Mouse (Mus musculus): ENCODE measurements around the gene Kdm2b.

Kdm2b gene

GRCm38 (mm10) chr5:122849521-122850318 is 139.9 kb downstream of the Kdm2b start, which contains the start of gene Rnf34:
Gene Rnf34 (plus strand): TSS chr5:122850048.
- peak; percentile 76 to 96 for DNase-seq (ENCODE audit: low spot score in 2 of 2)

GRCm38 (mm10) chr5:122843799-122844198 is 145.8 kb downstream of the Kdm2b start:
- DNase-seq (ENCODE audit: low spot score in 2 of 2) = no peak

- no peak for DNase-seq (ENCODE audit: low spot score in 2 of 2)
These were observed 148.5 kb downstream of the Kdm2b start for GRCm38 (mm10) chr5:122841126-122841525.

GRCm38 (mm10) chr5:122832996-122833395 is 156.6 kb downstream of the Kdm2b start:
- DNase-seq (ENCODE audit: low spot score in 2 of 2) = no peak

GRCm38 (mm10) chr5:122832536-122832935 is 157.1 kb downstream of the Kdm2b start:
- DNase-seq (ENCODE audit: low spot score in 2 of 2) = no peak

- DNase-seq (ENCODE audit: low spot score in 2 of 2) = no peak
These were observed 164.5 kb downstream of the Kdm2b start for GRCm38 (mm10) chr5:122825099-122825498.

- DNase-seq (ENCODE audit: low spot score in 2 of 2) = no peak
These were observed 165.2 kb downstream of the Kdm2b start for GRCm38 (mm10) chr5:122824450-122824849.

- DNase-seq (ENCODE audit: low spot score in 2 of 2) = no peak
These were observed 165.6 kb downstream of the Kdm2b start for GRCm38 (mm10) chr5:122823976-122824375.

GRCm38 (mm10) chr5:122822441-122822840 is 167.2 kb downstream of the Kdm2b start:
- DNase-seq (ENCODE audit: low spot score in 2 of 2) = no peak

GRCm38 (mm10) chr5:122821524-122821885 is 168.1 kb downstream of the Kdm2b start:
- DNase-seq (ENCODE audit: low spot score in 2 of 2) = no peak

- peak; percentile 82 to 90 for DNase-seq (ENCODE audit: low spot score in 2 of 2)
These were observed 168.7 kb downstream of the Kdm2b start, which contains the start of gene Anapc5 for GRCm38 (mm10) chr5:122820777-122821523. Gene Anapc5 (minus strand): TSS chr5:122821339.

Measured in urinary bladder, adult 18-20 months (tissue).